Mouse (Mus musculus) spleen, adult 18-20 months (tissue): ENCODE results near the gene Kcnt2.

ENCODE experiments used
- DNase-seq, 2 experiments: peaks; one replicate each; pipeline ENCODE4 v3.0.0; 2022; ENCODE audit warnings: mixed read lengths in 2 of 2

Kcnt2 gene

DNA sequence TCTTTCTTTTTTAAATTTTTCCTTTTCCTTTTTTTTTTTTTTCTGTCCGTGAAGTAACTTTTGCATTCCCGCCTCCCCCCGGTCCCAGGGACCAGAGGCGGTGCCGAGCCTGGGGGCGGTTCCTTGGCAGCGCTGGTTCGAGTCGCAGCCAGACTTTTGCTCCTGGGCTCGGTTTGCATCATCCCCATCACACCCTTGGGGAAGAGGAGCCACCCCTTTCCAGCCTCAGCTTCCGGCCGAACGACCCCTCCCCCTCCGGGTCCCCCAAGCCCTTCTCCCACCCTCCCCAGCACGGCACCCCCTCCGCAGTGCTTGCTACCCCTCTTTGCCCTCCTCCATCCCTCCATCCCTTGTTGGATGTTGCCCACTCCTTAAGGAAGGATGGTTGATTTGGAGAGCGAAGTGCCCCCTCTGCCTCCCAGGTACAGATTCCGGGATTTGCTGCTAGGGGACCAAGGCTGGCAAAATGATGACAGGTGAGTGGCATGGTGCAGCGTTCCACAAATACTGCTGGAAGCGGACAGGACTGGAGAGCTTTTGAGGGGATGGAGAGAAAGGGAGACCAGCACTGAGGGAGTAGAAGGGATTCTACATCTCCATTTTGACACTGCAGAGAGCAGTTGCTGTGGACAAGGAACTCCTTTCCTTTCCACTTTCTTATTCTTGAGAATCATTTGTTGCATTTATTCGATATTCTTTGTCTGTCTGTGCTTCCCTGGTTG is at the start of gene Kcnt2:
Gene Kcnt2, plus strand, starts transcription at position 283 of the 722 bp plus-strand sequence.
- DNase-seq = no peak

DNA sequence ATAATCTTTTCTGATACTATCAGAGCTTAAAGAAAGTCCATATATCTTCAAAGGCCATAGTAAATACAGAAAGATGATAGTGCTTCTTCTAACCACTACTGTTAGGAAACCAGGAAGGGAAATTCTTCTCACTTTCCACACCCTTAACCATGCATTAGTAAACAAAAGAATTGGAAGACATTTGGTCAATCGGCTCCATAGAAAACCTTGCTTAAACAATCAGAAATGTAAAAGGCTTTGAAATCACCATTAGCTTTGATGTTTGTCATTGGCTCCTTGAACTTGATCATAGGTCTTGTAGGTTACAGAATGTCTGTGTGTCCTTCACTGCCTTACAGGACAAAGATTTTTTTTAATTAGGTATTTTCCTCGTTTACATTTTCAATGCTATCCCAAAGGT is 40.6 kb upstream of the Kcnt2 start:
- DNase-seq = no peak

DNA sequence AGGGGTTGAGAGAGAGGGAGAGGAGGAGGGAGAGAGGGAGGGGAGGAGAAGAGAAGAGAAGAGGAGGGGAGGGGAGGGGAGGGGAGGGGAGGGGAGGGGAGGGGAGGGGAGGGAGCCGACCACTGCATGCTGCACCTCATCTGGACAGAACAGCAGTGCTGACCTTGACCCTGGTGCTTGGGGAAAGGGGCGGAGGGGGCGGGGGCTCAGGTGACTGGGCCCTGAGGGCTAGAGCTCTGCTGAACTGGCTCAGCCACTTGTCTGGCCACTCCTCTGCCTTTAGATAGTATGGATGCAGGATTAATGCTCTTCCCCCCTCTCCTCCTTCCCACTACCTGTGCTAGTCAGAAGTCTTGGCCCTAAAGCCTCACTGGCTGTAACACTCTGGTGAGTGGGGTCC is 20.7 kb upstream of the Kcnt2 start:
- DNase-seq = no peak

DNA sequence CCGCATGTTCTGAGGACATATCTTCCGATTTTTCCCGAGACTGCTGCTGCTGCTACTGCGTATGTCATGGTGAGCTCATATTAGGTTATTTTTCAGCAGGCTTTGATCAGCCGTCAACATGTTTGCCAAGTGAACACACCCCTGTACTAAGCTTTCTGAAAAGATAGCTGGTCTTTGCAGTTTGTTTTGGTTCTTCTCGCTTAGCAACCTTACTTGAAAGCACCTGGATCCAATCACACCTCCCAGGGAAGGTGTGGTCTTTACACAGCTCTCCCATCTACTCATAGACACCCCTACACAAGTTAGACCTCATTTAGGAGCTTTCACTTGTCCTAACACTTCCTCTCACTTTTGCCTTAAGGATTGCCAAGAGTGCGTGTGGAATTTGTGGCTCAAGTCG is 19.3 kb upstream of the Kcnt2 start:
- DNase-seq = no peak

DNA sequence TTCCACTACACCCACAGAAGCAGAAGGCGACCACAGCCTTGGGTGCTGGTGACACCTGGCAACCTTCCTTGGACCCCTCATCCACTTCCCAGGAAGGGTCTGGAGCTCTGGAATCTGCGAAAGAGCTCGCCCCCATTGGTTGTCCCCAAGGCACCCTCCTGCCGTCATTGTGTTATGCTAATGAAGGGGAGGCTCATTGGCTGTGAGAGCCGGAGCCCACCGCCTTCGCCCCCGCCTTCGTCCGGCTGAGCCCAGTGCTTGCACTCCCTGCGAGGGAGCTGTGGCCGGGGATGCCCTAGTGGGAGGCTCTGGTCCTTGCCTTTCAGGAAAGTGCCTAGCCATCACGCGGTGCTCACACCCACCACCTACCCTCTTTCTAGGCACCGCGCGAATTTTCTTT is 493 bp upstream of the Kcnt2 start:
- no peak for DNase-seq

DNA sequence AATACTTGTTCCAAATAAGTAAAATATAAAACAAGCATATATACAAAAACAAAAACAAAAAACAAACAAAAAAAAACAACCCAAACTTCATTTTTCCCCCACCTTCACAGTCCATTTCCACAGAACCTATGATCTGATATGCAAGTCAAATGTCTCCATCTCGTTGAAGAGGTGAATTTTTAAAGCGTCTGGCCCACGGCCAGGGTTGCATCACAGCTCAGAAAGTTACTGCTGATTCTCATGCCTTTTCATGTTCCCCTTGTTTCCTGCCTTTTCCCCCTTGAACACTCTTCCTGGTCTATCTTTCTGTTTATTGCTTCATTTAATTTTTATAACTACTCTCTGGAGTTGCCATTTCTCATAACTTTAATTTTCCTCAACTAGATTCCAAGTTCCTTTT is 18.7 kb downstream of the Kcnt2 start:
- DNase-seq = no peak

DNA sequence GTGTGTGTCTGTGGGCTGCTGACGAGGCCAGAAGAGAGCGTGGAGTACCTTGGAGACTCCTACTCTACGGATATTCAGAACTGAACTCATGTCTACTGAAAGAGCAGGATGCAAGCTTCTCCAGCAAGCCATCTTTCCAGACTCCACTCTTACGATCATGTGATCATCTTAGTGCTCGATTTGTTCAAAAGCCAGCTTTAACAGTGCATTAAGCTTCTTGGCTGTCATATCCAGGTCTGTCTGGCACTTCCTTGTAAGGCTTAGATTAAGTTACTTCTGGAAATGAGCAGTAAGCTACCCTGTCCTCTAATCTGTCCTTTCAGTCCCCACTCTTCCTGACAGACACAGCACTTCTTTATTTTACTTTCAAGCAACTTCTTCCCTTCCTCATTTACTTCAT is 20.1 kb downstream of the Kcnt2 start:
- no peak for DNase-seq

DNA sequence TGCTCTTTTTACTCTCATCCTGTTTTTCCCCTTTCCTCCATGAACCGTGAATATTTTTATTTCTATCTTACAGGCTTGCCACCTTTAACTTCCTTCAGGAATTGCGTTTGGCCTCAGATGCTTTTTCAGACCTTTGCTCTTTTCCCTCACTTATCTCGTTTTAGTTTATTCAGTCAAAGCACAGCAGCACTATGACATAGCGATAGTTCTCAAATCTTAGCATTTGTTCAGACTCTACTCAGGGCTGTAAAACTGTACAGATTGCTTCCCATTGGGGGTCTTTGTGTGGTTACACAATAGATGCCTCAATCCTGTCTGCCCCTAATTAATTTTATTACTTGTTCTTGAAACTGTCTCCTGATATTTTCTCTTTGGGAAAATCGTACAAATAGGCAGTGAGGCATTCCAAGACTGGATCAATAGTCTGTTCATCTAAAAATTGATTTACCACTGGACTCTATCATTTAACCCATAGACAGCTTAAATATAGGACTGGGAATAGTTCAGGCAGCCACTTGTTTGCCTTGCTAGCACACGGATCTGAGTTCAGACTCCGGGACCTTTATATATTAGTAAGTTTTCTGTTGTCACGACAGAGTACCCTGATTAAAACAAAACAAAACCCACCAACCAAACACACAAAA is 20.8 kb downstream of the Kcnt2 start:
- DNase-seq = no peak

DNA sequence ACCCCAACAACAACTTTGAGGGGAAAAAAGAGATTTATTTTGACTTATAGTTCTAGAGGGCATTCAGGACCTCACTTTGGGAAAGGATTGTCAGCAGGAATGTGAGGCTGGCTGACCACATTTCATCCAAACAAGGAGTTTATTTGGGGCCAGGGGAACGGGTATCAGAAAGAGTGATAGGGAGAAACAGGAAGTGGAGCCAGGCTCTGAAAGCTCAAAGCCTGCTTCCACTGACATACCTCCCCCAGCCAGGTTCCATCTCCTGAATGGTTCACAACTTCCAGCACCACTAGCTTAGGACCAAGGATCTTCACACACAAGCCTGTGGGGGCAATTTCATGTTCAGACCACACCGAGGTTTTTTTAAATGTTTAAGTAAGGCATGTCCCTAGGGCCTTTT is 21.3 kb downstream of the Kcnt2 start:
- DNase-seq = no peak

DNA sequence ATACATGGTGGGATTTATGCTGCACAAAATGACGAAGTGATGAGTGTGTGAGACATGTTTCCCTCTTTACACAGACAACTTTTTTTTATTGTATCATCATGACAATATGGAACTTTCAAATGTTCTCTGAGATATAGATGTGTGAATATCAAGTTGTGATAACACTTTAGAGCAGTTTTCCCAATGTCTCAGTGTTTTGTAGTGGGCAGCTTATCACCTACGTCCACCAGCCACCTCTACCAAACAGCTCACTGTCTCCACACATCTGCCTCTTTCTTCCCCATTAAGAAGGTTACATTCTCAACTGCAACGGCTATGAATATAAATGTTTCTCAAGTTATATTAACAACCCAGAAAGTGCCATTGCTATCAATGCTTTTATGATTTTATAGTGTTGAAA is 27.7 kb downstream of the Kcnt2 start:
- no peak for DNase-seq

DNA sequence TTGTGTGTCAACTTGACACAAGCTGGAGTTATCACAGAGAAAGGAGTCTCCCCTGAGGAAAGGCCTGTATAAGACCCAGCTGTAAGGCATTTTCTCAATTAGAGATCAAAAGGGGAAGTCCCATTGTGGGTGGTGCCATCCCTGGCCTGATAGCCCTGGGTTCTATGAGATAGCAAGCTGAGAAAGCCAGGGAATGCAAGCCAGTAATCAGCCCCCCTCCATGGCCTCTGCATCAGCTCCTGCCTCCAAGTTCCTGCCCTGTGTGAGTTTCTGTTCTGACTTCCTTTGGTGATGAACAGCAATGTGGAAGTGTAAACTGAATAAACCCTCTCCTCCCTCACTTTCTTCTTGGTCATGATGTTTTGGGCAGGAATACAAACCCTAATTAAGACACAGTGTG is 29.9 kb downstream of the Kcnt2 start:
- no peak for DNase-seq

DNA sequence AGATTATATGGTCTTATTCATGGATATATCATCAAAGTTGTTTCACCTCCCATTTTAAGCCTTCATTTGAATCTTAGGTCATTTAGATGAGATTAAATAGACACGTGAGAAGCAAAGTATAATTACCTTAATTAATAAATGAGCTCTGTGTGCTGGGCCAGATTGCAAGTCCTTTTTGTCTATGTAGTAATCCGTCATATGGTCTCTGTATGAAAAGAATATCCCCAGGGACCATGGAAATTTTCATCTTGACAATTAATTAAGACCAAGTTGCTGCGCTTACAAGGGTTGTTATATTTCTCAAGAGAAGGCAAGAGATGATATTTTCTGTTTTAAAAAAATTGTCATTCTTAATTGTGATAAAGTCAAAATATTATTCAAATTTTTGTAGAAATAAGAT is 47.2 kb downstream of the Kcnt2 start:
- DNase-seq = no peak

DNA sequence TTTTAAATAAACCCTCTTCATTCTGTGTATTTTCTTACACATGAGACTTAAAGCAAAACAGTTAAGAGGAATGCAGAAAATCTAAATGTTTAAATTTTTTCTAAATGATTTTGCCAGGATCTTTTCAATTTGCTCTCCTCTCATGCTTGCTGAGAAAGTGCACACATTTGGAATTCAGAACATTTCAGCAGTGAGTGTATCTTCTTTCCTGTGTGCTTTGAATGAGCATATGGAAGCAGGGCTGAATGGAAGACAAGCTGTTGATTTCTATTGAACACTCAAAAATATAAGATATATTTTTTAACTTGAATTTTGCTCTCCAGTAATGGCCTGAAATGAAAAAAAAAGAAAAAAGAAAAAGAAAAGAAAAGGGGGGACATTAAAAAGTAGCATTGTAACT is 49.5 kb downstream of the Kcnt2 start:
- DNase-seq = no peak

DNA sequence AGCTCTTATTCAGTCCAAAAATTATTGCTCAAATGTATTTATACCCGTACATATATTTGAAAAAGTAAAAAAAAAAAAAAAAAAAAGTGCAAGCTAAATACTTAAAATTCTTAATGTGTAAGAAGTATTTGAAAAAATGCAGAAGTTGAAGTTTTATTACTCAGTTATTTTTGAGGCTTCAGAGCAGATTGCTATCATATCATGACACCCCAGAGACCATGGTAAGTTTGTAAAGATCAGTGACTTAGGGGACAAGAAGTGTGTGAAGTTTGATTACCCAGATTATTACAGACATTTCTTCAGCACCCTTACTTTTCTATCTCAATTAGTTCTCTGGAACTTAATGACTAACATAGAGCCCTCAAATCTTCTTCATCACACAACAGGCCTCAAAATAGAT is 58.3 kb downstream of the Kcnt2 start:
- no peak for DNase-seq

DNA sequence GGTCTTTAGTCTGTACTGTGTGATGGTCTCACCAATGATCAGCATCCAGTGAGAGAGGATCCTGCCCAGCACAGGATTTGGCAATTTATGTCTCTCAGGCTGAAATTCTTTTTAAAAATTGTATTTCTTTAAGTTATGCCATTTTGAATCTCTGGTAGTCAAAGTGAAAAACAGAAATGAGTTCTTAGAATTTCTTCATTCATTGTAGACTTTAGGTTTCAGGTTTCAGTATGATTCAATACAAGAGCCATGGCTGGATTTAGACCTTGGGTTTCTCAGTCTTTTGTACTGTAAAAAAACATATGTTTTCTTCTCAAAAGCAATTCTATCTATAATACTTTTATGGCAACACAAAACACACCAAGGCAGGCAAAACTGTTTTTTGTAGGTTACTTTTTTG is 59.4 kb downstream of the Kcnt2 start:
- DNase-seq = no peak

DNA sequence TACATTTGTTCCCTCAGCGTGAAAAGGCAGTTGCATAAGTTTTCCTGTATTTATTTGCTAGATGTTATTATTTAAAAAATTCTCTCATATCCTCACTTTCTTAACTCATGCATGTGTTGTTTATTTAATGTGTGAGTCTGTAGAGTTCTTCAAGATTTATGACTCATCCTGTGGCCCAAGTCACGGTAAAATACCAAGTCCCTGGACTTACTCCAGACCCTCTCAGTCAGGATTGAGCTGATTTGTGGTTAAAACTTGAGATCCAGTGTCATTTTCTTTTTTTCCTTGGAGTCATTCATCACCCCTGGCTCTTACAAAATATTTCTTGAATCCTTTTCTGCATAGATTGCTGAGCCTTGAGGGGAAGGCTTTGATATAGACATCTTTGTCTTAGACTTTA is 60.4 kb downstream of the Kcnt2 start:
- no peak for DNase-seq

DNA sequence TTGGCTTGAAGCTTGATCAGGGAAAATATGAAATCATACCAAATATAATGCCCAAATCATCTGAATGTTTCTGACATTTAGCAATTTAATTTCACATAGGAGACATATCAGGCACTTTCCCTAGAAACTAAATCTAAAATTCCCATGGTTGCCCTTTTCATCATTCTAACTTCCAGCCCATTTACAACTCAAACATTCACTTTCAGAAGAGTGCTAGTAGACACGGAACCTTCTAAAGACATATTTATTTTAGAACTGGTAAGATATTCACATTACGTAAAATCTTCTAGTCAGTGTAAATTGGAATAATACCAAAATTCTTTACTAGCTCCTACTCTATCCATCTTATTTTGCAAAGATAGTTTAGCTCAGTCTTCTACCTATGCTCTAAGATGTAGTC is 64.8 kb downstream of the Kcnt2 start:
- DNase-seq = no peak

DNA sequence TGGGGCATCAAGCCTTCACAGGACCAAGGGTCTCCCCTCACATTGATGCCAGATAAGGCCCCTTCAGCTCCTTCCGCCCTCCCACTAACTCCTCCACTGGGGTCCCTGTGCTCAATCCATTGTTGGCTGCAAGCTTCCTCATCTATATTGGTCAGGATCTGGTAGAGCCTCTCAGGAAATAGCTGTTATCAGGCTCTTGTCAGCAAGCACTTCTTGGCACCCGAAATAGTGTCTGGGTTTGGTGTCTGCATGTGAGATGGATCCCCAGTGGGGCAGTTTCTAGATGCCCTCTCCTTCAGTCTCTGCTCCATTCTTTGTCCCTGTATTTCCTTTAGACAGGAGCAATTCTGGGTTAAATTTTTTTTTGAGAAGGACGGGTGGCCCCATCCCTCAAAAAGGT is 79.1 kb downstream of the Kcnt2 start:
- no peak for DNase-seq

DNA sequence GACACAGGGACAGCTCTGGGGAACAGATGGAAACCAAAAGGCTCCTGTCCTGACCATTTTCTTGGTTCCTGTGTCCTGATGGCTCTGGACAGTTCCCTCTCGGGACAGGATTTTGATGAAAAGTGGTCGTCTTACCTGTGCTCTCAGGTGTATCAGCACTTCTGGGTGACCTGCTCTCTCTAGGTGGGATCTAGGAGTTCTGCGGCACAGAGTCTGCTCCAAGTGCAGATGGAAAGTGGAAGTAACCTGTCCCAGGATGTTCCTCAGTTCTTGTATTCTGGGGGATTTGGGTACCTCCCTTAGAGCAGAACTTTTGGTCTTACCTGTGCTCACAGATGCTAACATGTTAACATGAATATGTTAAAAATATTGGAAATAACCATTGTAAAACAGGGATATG is 80.8 kb downstream of the Kcnt2 start:
- no peak for DNase-seq

DNA sequence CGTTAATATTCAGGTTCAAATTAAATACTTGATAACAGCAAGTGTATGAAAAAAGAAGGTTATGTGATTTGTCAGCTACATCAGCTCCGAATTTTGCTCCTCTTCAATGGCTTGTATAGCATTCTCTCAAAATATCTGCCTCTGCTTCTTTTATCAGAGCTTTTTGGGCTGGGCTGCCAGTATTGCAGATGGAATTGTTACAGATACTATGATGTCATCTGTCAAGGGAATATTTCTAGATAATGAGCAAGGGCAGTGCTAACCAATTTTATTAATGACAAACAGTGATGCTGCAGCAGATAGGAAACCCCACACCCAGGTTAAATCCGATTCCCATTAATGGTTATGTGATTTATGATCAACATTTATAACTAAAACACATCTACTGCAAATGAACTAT is 87.7 kb downstream of the Kcnt2 start:
- DNase-seq = no peak

DNA sequence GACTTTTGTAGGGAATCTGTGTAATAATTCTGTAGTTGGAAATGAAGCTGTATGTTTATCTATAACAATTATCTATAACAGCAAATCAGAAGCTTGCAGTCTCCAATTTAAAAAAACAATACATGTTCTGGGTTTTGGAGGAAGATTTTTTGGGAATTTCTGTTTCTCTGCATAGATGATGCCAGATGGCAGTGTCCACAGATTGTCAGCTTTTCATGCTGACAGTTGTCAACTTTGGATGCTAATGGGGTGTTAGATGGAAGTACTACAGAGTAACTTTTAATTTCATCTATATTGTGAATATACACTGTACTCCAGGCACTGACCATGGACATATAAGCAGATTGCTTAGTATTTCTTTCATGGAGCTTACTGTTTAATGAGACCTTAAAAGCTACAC is 92.5 kb downstream of the Kcnt2 start:
- no peak for DNase-seq

DNA sequence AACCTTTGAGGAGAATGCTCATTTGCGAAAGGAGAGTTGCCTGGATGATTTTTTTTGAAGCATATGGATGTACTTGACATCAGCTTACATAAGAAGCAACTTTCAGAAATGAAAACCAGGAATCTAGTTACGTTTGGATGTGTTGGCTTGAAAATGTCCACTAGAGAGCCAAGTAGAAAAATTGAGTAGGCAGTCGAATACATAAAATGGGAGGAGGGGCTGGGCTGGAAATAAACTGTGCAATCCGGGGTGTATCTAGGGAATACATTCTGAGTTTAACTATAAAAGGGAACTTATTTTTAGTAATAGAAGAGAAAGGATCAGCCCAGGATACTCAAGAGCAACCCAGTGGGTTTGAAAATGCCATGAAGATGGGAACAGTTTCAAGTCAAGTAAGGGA is 93.4 kb downstream of the Kcnt2 start:
- DNase-seq = no peak

DNA sequence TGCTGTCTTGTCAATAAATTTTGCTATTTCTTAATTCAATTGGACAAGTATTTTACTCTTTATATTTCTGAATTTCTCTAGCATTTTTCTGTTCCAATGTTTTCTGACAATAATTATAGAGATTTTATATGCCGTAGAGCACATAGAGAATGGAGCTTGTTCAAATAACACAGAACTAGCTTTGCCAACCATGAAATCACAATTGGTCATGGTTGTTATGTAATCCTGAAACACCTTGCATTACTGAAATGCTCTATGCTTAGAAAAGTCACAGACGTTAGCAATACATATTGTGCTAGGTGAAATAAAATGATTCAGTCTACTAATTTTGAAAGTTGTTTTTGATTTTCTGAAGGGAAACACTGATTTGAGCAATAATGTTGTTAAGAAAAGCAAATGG is 118.8 kb downstream of the Kcnt2 start:
- no peak for DNase-seq

DNA sequence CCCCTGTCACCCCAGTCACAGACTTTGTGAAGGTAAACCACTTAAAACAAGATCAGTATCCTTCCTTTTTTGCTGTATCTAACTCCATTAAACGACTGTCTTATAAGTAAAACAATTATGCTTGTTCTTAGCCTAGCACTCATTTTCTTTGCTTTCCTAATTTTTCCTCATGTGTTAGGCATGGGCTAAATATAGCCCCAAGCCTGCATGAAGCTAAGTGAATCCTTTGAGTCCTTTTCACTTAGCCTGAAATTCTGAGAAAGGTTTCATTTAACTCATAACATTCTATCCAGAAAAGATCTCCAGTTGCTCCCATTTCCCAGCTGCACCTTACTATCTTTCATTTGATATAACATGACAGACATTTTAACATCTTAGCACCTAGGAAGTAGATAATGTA is 127.6 kb downstream of the Kcnt2 start:
- no peak for DNase-seq

DNA sequence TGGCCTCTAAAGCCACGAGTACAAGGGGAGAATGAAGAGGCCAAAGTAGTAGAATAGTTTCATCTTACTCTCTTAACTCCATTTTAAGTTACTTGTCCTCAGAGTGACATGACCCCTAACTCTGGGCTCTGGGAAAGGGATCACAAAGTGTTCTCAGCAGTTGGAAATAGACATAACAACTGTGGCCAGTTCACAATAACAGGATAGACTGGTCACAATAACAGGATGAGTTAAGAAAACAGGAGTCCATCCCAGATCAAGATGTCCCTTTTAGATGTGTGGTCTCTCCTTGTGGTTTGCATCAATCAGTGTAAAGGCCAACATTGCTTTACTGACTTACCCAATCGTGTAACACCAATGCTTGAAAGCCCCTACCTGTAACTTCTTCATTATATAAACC is 132.8 kb downstream of the Kcnt2 start:
- no peak for DNase-seq
